Mouse (Mus musculus) stomach, embryonic 14.5 days (tissue): ENCODE results near the gene Pou2f1. TPM values are rescaled to one million over a fixed set of nuclear protein-coding genes. Genes with fewer than 3 reads are reported as not detected.

Experiments used
- ATAC-seq: fragments of 200-750 bp; cut with Nextera tagmentation; 2 replicates; pipeline ENCODE4 v1.8.0; 2017; ENCODE audit warnings: low read depth, moderate TSS enrichment; ENCODE audit not compliant: insufficient number of reproducible peaks, insufficient read depth, low FRiP score
- H3K27ac ChIP-seq: fragments of 300-500 bp; sonication (generic); 2 replicates; pipeline ENCODE4 v1.5.1; 2014; ENCODE audit warnings: mild to moderate bottlenecking, low read length, moderate library complexity, mixed read lengths
- H3K27me3 ChIP-seq: fragments of 300-500 bp; sonication (generic); 2 replicates; pipeline ENCODE4 v1.6.1; 2014; ENCODE audit warnings: low read length, control low read depth, mixed read lengths; ENCODE audit not compliant: control insufficient read depth, insufficient read depth
- H3K36me3 ChIP-seq: fragments of 300-500 bp; sonication (generic); 2 replicates; pipeline ENCODE4 v1.6.1; 2014; ENCODE audit warnings: mild to moderate bottlenecking, control low read depth, low read length, moderate library complexity, mixed read lengths; ENCODE audit not compliant: control insufficient read depth, insufficient read depth
- H3K4me1 ChIP-seq: fragments of 300-500 bp; sonication (generic); 2 replicates; pipeline ENCODE4 v1.6.1; 2014; ENCODE audit warnings: low read length, control low read depth, mixed read lengths; ENCODE audit not compliant: control insufficient read depth, insufficient read depth
- H3K4me2 ChIP-seq: fragments of 300-500 bp; sonication (generic); replicated peaks from 2 replicates; pipeline ENCODE4 v1.6.1; 2014; ENCODE audit warnings: low read depth, low read length, control low read depth
- H3K4me3 ChIP-seq: fragments of 300-500 bp; sonication (generic); 2 replicates; pipeline ENCODE4 v1.5.1; 2014; ENCODE audit warnings: low read depth, low read length, control low read depth
- H3K9ac ChIP-seq: fragments of 300-500 bp; sonication (generic); replicated peaks from 2 replicates; pipeline ENCODE4 v1.6.1; 2014; ENCODE audit warnings: low read depth, mild to moderate bottlenecking, control low read depth, low read length, moderate library complexity, mixed read lengths
- H3K9me3 ChIP-seq: fragments of 300-500 bp; sonication (generic); 2 replicates; pipeline ENCODE4 v1.6.1; 2016; ENCODE audit warnings: low read depth, low read length, control low read depth; ENCODE audit not compliant: control insufficient read depth
- WGBS: fragments of 180-500 bp; shearing (Covaris S2); extraction: QIAGEN DNeasy Blood & Tissue Kit; methylation state at CpG from one replicate; pipeline ENCODE4 v1.1.7; 2014; 5-methylcytosine and 5-hydroxymethylcytosine counted together
- polyA plus RNA-seq: library from polyadenylated mRNA; unstranded; fragments of >200 nt; fragmentation: Nextera tagmentation; extraction: Ambion mirVana; gene quantifications from 2 replicates; pipeline ENCODE4 v1.2.1, GENCODE M21; 2014

Pou2f1 gene
- polyA plus RNA-seq, 1 experiment from 2014 or later = 21.6 TPM

- H3K36me3 ChIP-seq = no peaks in the 10 kb centered on the region
- no peaks in the 10 kb centered on the region; the same call in 1 of the 2 replicates for H3K27me3 ChIP-seq
- peaks cover 8% of the 10 kb centered on the region for H3K4me1 ChIP-seq
- no peak overlapping the region for H3K27ac ChIP-seq
- peak overlapping the region; percentile 21; the same call in 1 of the 2 replicates for H3K9ac ChIP-seq
- 2% methylated on average over 18 of the region's 20 CpGs for WGBS
- H3K9me3 ChIP-seq = no peaks in the 10 kb centered on the region
- peak overlapping the region; percentile 100 for H3K4me2 ChIP-seq
- peak; percentile 24; the same call in 1 of the 2 replicates for ATAC-seq
- H3K4me3 ChIP-seq = peak overlapping the region; percentile 50
Measured at GRCm38 (mm10) chr1:165844466-165844951, 158.0 kb downstream of the Pou2f1 start.

DNA sequence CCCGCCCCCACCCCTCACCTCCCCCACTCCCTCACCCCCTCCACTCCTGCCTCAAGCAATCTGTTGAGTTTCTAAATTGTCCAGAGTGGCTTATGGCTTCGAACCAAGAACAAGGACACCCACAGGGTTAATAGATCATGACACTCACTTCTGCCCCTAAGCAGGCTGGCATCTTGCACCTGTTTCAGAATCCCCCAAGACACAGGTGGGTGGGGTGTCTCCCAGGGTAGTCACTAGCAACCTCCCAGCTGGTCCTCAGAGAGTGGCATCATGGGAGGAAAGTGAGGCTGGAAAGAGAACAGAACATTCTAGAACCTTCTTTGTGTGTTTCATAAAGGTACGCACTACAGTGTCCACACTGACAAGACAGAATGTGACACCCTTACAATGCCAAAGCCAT, 158.9 kb downstream of the Pou2f1 start:
- no peak overlapping the region for H3K27ac ChIP-seq
- H3K36me3 ChIP-seq = no peaks in the 10 kb centered on the region
- no peaks in the 10 kb centered on the region; the same call in 1 of the 2 replicates for H3K27me3 ChIP-seq
- no peaks in the 10 kb centered on the region for H3K9me3 ChIP-seq
- no peak overlapping the region for H3K4me2 ChIP-seq
- no peak overlapping the region for H3K9ac ChIP-seq
- no peak for ATAC-seq
- H3K4me3 ChIP-seq = no peak overlapping the region
- WGBS = 65% methylated on average over 3 of the region's 3 CpGs
- H3K4me1 ChIP-seq = peaks cover 5% of the 10 kb centered on the region

DNA sequence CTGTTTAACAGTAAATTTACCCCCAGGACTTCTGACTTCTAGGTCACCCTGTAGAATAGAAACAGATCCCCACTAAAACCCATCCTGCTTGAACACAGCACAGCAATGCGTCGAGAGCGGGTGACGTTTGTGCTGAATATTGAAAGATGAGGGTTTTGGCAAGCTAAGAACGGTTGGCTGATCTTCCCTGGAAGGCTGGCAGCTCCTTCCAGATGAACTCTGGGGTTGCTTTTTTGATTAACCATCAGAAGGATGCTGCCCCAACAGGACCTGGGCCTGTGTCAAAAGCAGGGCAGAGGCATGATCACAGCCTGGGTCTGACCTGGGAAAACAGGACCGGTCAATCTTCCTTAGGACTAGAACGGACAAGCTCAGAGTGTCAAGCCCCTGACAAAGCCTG, 160.3 kb downstream of the Pou2f1 start:
- Histone ChIP-seq H3K27me3 (no peaks in the 10 kb centered on the region; the same call in 1 of the 2 replicates), H3K9me3 (no peaks in the 10 kb centered on the region), H3K4me3 (no peak overlapping the region), H3K9ac (no peak overlapping the region), H3K27ac (no peak overlapping the region), H3K4me2 (no peak overlapping the region), H3K4me1 (peaks cover 5% of the 10 kb centered on the region), H3K36me3 (no peaks in the 10 kb centered on the region)
- ATAC-seq = no peak
- 72% methylated on average over 7 of the region's 7 CpGs for WGBS

- peak overlapping the region; percentile 57 for H3K4me2 ChIP-seq
- peaks cover 16% of the 10 kb centered on the region for H3K4me1 ChIP-seq
- no peaks in the 10 kb centered on the region for H3K9me3 ChIP-seq
- no peaks in the 10 kb centered on the region for H3K36me3 ChIP-seq
- H3K27me3 ChIP-seq = no peaks in the 10 kb centered on the region; the same call in 1 of the 2 replicates
- 15% methylated on average over 31 of the region's 31 CpGs for WGBS
- no peak overlapping the region for H3K27ac ChIP-seq
- H3K4me3 ChIP-seq = peak overlapping the region; percentile 24
- ATAC-seq = no peak
- H3K9ac ChIP-seq = peak overlapping the region; percentile 42; the same call in 1 of the 2 replicates
Measured at GRCm38 (mm10) chr1:165840548-165841230, 161.8 kb downstream of the Pou2f1 start.

DNA sequence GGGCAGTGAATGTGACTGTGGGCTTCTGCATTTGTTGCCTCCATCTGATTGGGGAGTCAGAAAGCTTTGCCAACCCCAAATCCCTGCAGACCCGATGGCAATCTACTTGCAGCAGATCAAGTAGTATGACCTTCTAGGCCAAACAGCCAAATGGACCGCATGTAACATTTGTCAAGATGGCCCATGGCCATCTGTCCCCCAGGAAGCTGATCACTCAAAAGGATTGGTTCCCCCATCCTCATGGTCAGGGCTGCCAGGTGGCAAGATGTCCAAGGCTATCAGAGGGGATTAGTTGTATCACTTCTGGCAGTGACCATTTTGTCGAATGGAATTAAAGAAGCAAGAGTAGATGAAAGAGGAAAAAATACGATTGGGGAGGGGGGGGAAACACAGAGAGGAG, 163.3 kb downstream of the Pou2f1 start:
- H3K4me1 ChIP-seq = peaks cover 19% of the 10 kb centered on the region
- H3K27ac ChIP-seq = no peak overlapping the region
- H3K4me3 ChIP-seq = no peak overlapping the region
- no peak overlapping the region for H3K9ac ChIP-seq
- WGBS = 78% methylated on average over 4 of the region's 4 CpGs
- no peak overlapping the region for H3K4me2 ChIP-seq
- H3K36me3 ChIP-seq = no peaks in the 10 kb centered on the region
- no peaks in the 10 kb centered on the region; the same call in 1 of the 2 replicates for H3K27me3 ChIP-seq
- ATAC-seq = no peak
- H3K9me3 ChIP-seq = no peaks in the 10 kb centered on the region

DNA sequence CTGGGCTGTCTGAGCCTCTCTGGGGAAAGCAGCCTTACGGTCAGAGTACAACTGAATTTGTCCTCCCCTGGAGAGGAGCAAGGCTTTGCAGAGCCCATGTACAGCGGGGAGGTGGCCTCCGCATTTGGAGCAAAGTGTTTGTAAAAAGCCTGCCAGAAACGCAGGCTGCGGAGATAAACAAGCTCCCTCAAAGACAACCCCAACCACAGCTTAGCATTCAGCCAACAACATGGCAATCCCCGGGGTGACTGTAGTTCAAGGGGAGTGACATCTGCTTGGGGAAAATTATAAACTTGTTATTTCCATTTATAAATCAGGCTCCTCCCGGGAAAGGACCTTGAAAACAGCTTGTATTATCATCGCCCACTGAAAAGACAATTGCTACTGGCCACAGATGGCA, 164.9 kb downstream of the Pou2f1 start:
- Histone ChIP-seq H3K4me2 (no peak overlapping the region), H3K27ac (peak overlapping the region; percentile 64; the same call in 1 of the 2 replicates)

GRCm38 (mm10) chr1:165836461-165836860, 166.0 kb downstream of the Pou2f1 start:
- H3K4me2 ChIP-seq = no peak overlapping the region
- peak; percentile 20; the same call in 1 of the 2 replicates for ATAC-seq
- H3K4me3 ChIP-seq = no peak overlapping the region
- H3K27me3 ChIP-seq = no peaks in the 10 kb centered on the region; the same call in 1 of the 2 replicates
- H3K36me3 ChIP-seq = no peaks in the 10 kb centered on the region
- no peak overlapping the region for H3K27ac ChIP-seq
- WGBS = 10% methylated on average over 6 of the region's 6 CpGs
- no peak overlapping the region for H3K9ac ChIP-seq
- peaks cover 19% of the 10 kb centered on the region for H3K4me1 ChIP-seq
- H3K9me3 ChIP-seq = no peaks in the 10 kb centered on the region

More for the DNA sequence above, 164.9 kb downstream of the Pou2f1 start:
- H3K27me3 ChIP-seq = no peaks in the 10 kb centered on the region; the same call in 1 of the 2 replicates
- H3K9me3 ChIP-seq = no peaks in the 10 kb centered on the region
- no peak overlapping the region for H3K9ac ChIP-seq
- peaks cover 19% of the 10 kb centered on the region for H3K4me1 ChIP-seq
- WGBS = 34% methylated on average over 8 of the region's 8 CpGs
- ATAC-seq = no peak
- no peak overlapping the region for H3K4me3 ChIP-seq
- H3K36me3 ChIP-seq = no peaks in the 10 kb centered on the region

GRCm38 (mm10) chr1:165834633-165834975, 167.9 kb downstream of the Pou2f1 start:
- no peak overlapping the region for H3K9ac ChIP-seq
- H3K4me1 ChIP-seq = peaks cover 14% of the 10 kb centered on the region
- H3K9me3 ChIP-seq = no peaks in the 10 kb centered on the region
- H3K27ac ChIP-seq = no peak overlapping the region
- H3K36me3 ChIP-seq = no peaks in the 10 kb centered on the region
- ATAC-seq = no peak
- 24% methylated on average over 12 of the region's 12 CpGs for WGBS
- H3K4me3 ChIP-seq = no peak overlapping the region
- no peaks in the 10 kb centered on the region for H3K27me3 ChIP-seq
- peak overlapping the region; percentile 19 for H3K4me2 ChIP-seq
